Mouse (Mus musculus) intestine, embryonic 16.5 days (tissue): ENCODE measurements at regions not wholly inside any gene's neighbourhood (a gene's known extent, or its start where the extent isn't known, plus 50 kb on each side); places are given as distances from the start of the nearest gene placed in this dataset.
A peak's percentile ranks its signal among the peaks of the same experiment; 100 is the strongest.

Experiments used
- ATAC-seq: fragments of 200-750 bp; cut with Nextera tagmentation; 2 replicates; pipeline ENCODE4 v1.8.0; 2017; ENCODE audit warnings: moderate TSS enrichment, moderate library complexity
- H3K27ac ChIP-seq: fragments of 300-500 bp; sonication (generic); 2 replicates; pipeline ENCODE4 v1.5.1; 2014; ENCODE audit warnings: mild to moderate bottlenecking, low read length
- H3K27me3 ChIP-seq: fragments of 300-500 bp; sonication (generic); replicated peaks from 2 replicates; pipeline ENCODE4 v1.6.1; 2014; ENCODE audit warnings: low read length, control low read depth, mixed read lengths; ENCODE audit not compliant: control insufficient read depth, insufficient read depth
- H3K36me3 ChIP-seq: fragments of 300-500 bp; sonication (generic); 2 replicates; pipeline ENCODE4 v1.6.1; 2014; ENCODE audit warnings: low read length, control low read depth; ENCODE audit not compliant: control insufficient read depth, insufficient read depth
- H3K4me1 ChIP-seq: fragments of 300-500 bp; sonication (generic); 2 replicates; pipeline ENCODE4 v1.6.1; 2014; ENCODE audit warnings: low read length, control low read depth, mixed read lengths; ENCODE audit not compliant: control insufficient read depth, insufficient read depth
- H3K4me2 ChIP-seq: fragments of 300-500 bp; sonication (generic); 2 replicates; pipeline ENCODE4 v1.6.1; 2014; ENCODE audit warnings: low read depth, low read length, control low read depth
- H3K4me3 ChIP-seq: fragments of 300-500 bp; sonication (generic); 2 replicates; pipeline ENCODE4 v1.5.1; 2014; ENCODE audit warnings: mild to moderate bottlenecking, low read length
- H3K9ac ChIP-seq: fragments of 300-500 bp; sonication (generic); 2 replicates; pipeline ENCODE4 v1.6.1; 2014; ENCODE audit warnings: low read depth, low read length
- H3K9me3 ChIP-seq: fragments of 300-500 bp; sonication (generic); 2 replicates; pipeline ENCODE4 v1.6.1; 2016; ENCODE audit warnings: low read length, control low read depth; ENCODE audit not compliant: control insufficient read depth
- WGBS: fragments of 180-500 bp; shearing (Covaris S2); extraction: QIAGEN DNeasy Blood & Tissue Kit; methylation state at CpG from one replicate; pipeline ENCODE4 v1.1.7; 2014; 5-methylcytosine and 5-hydroxymethylcytosine counted together

DNA sequence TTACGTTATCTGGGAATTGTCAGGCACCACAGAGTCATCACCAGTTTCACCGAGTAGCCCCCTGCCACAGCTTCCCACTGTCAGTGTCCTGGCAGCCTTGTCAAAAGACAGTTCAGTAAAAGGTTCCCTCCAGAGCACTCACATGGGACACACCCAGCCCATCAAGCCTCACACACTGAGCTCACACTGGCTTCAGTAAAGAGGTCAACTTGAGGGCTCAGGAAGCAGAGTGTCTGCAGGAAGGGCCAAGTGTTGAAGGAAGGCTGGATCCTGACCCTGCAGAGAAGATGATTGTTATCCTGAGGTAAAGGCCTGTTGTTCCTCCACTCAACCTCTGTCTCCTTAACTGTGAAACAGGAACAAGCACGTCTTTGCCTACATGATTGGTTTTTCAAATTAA is 99.2 kb downstream of the Tbx19 start:
- H3K27me3 ChIP-seq = no peaks in the 10 kb centered on the region
- H3K36me3 ChIP-seq = no peaks in the 10 kb centered on the region
- no peak for ATAC-seq
- H3K4me2 ChIP-seq = no peak overlapping the region
- H3K9me3 ChIP-seq = no peaks in the 10 kb centered on the region
- H3K4me1 ChIP-seq = peaks cover 7% of the 10 kb centered on the region; the same call in 1 of the 2 replicates
- no peak overlapping the region for H3K27ac ChIP-seq
- no peak overlapping the region for H3K4me3 ChIP-seq
- no peak overlapping the region for H3K9ac ChIP-seq
- 64% methylated on average over 3 of the region's 3 CpGs for WGBS

DNA sequence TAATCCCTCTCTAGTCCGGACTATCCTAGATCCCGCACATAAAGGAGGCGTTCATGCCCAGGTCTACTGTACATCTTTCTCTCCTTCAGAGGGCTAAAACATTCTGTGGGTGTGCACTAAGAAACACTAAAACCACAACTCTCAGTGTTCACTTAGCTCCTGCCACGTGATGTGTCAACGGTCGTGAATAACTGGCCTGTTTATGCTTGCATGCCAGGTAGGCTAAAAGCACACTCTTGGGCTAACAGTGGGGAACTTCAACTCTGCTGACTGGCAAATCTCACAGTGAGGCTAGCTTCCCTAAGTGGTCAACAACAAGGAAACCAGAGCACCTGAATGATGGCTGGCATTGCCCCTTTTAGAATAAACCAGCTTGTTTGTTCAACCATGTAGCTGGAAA is 106.3 kb downstream of the Tbx19 start:
- Histone ChIP-seq H3K9ac (no peak overlapping the region), H3K4me1 (no peaks in the 10 kb centered on the region), H3K4me3 (no peak overlapping the region), H3K27me3 (no peaks in the 10 kb centered on the region), H3K27ac (no peak overlapping the region), H3K4me2 (no peak overlapping the region), H3K9me3 (no peaks in the 10 kb centered on the region), H3K36me3 (no peaks in the 10 kb centered on the region)
- 73% methylated on average over 6 of the region's 6 CpGs for WGBS
- ATAC-seq = no peak

DNA sequence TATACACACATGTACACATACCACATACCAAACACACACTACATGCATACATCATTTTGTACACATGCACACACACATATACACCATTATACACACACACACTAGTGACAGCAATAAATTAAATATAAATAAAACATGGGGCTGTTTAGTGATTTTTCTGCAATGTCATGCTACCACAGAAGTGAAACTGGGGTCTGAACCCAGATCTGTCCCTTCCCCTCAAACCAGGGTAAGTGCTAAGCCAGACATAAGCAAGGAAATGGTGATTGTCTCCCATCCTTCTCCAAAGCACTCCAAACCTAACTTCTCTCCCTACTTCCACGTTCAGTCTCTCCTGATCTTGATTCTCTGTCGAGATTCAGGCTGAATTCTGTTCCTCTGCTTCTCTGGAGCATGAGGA is 109.3 kb downstream of the Tbx19 start:
- Histone ChIP-seq H3K9ac (no peak overlapping the region), H3K9me3 (no peaks in the 10 kb centered on the region), H3K36me3 (no peaks in the 10 kb centered on the region), H3K4me3 (no peak overlapping the region), H3K27ac (no peak overlapping the region), H3K4me1 (peaks cover 7% of the 10 kb centered on the region), H3K4me2 (no peak overlapping the region), H3K27me3 (no peaks in the 10 kb centered on the region)
- 57% methylated on average over 2 of the region's 2 CpGs for WGBS
- no peak for ATAC-seq

DNA sequence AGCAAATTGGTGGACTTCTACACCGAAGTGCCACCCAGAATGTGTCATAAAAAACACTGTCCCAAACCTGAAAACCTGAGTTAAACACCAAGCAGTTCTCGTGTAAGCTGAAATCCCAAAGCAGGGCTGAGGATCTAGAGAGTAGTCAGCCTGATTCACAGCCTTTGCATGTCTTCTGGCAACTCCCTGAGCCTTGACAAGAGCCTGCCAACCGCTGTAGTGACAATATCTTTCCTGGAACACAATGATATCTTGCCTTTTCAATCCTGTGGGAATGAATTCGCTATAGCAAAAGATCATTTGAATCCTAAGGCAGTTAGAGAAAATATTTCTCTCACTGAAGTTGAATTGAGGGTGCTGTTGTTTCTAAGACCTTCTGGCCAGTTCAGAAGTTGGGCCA is 110.4 kb downstream of the Tbx19 start:
- WGBS = 83% methylated on average over 4 of the region's 4 CpGs
- H3K36me3 ChIP-seq = no peaks in the 10 kb centered on the region
- H3K4me2 ChIP-seq = no peak overlapping the region
- H3K27me3 ChIP-seq = no peaks in the 10 kb centered on the region
- no peaks in the 10 kb centered on the region for H3K9me3 ChIP-seq
- H3K4me3 ChIP-seq = no peak overlapping the region
- peaks cover 12% of the 10 kb centered on the region for H3K4me1 ChIP-seq
- H3K9ac ChIP-seq = no peak overlapping the region
- no peak for ATAC-seq
- no peak overlapping the region for H3K27ac ChIP-seq

DNA sequence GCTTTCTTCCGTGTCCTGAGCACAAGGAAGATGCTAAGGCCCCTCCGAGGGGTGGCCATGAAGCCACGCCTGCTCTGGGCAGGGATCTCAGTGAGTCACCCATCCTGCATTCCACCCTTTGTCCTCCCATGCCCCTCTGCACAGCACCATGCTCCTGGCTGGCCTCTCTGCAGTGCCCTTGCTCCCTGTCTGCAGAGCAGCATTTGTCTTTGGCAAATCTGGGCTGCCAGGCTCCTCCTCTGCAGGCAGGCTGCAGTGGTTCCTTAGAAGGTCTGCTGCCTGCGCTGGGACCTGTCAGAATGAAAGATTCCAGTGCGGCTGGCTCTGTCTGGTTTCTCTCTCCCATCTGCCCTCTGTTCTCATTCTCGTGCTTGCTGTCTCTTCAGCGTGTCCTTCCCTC is 111.3 kb upstream of the Xcl1 start:
- Histone ChIP-seq H3K4me2 (no peak overlapping the region), H3K27ac (peak overlapping the region; percentile 47), H3K27me3 (no peaks in the 10 kb centered on the region), H3K4me1 (peaks cover 12% of the 10 kb centered on the region), H3K4me3 (no peak overlapping the region), H3K9me3 (no peaks in the 10 kb centered on the region), H3K36me3 (no peaks in the 10 kb centered on the region), H3K9ac (no peak overlapping the region)
- 8% methylated on average over 7 of the region's 7 CpGs for WGBS
- ATAC-seq = peak; percentile 96

DNA sequence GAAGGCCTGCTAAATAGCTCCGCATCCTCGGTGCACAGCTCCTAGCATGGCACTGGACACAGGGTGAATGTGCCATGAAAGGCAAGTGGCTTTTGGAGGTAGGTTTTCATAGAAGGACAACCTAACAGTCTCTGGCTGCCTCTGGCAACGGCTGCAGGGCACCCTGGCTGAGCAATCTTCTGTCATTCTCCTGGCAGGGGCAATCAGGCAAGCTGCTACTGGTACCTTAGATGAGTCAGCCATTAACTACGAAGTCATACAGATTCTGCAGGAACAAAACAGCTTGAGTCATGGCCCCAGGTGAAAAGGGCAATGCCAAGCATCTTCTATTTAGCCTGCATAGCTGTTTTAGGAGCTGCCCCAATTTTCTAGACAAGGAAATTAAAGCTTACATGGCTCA is 110.7 kb upstream of the Xcl1 start:
- H3K9ac ChIP-seq = no peak overlapping the region
- no peaks in the 10 kb centered on the region for H3K27me3 ChIP-seq
- no peak overlapping the region for H3K4me3 ChIP-seq
- peaks cover 12% of the 10 kb centered on the region for H3K4me1 ChIP-seq
- no peaks in the 10 kb centered on the region for H3K36me3 ChIP-seq
- no peak overlapping the region for H3K4me2 ChIP-seq
- ATAC-seq = peak; percentile 46
- no peaks in the 10 kb centered on the region for H3K9me3 ChIP-seq
- peak overlapping the region; percentile 47 for H3K27ac ChIP-seq
- WGBS = 56% methylated on average over 4 of the region's 4 CpGs

DNA sequence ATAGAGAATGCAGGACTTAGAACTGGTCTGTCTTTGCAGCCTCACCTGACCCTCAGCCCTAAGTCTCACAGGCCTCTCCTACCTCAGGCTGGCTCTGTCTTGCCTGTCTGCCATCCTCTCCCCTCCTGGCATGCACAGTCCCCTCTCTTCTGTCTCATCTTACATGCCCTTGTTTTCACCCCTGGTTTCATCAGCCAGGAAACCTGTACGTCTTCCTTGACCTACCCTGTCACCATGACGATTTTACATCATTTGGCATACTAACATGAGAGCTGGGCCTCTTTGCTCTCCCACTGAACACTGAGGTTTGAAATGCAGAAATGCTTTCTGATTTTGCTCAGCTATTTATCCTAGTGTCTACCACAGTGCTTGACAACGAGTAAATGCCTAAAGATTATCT is 108.0 kb upstream of the Xcl1 start:
- WGBS = 56% methylated on average over 3 of the region's 3 CpGs
- H3K4me3 ChIP-seq = no peak overlapping the region
- no peak overlapping the region for H3K4me2 ChIP-seq
- H3K9me3 ChIP-seq = no peaks in the 10 kb centered on the region
- H3K9ac ChIP-seq = no peak overlapping the region
- ATAC-seq = no peak
- no peaks in the 10 kb centered on the region for H3K27me3 ChIP-seq
- no peaks in the 10 kb centered on the region for H3K36me3 ChIP-seq
- peaks cover 12% of the 10 kb centered on the region for H3K4me1 ChIP-seq
- no peak overlapping the region for H3K27ac ChIP-seq

DNA sequence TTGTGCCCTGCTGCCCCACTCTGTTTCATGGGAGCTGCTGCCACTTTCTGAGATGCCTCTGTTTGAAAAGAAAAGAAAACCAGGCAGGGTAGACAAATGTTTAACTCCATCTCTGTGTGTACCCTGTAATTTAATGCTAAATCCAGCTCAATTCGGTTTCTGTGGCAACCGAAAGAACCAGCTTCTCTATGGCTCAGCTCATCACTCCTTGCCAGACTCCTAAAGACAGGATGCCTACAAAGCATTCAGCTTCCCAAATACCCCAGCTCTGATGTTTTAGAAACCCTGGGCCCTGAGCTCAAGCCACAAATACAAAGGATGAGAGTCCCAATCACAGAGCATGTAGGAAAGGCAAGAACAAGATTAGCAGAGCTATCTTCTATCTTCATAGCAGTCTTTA is 106.8 kb upstream of the Xcl1 start:
- H3K27ac ChIP-seq = no peak overlapping the region
- no peak overlapping the region for H3K4me2 ChIP-seq
- WGBS = 61% methylated on average over 2 of the region's 2 CpGs
- ATAC-seq = no peak
- no peaks in the 10 kb centered on the region for H3K9me3 ChIP-seq
- peaks cover 12% of the 10 kb centered on the region for H3K4me1 ChIP-seq
- H3K27me3 ChIP-seq = no peaks in the 10 kb centered on the region
- H3K4me3 ChIP-seq = no peak overlapping the region
- H3K36me3 ChIP-seq = no peaks in the 10 kb centered on the region
- no peak overlapping the region for H3K9ac ChIP-seq

DNA sequence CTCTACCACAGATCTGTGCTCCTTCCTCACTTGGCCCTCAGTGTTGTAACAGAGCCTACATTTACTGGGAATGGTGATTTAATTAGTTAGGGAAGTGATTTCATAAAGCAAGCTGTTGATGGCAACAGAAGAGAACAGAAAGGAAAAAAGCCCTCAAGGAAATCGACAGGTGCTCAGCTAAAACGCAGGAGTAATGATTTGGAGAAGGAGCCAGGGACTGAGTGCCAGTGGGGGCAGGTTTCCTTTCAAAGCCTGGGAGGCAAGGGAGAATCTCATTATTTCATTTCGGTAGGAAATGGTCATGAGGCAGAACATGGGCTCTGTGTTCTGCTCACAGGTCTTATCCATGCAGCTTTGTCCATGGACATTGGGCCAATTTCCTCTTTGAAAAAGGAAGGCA is 101.3 kb upstream of the Xcl1 start:
- H3K4me3 ChIP-seq = no peak overlapping the region
- H3K27ac ChIP-seq = no peak overlapping the region
- no peak for ATAC-seq
- no peaks in the 10 kb centered on the region for H3K9me3 ChIP-seq
- H3K4me1 ChIP-seq = no peaks in the 10 kb centered on the region
- H3K4me2 ChIP-seq = no peak overlapping the region
- no peak overlapping the region for H3K9ac ChIP-seq
- H3K27me3 ChIP-seq = no peaks in the 10 kb centered on the region
- no peaks in the 10 kb centered on the region for H3K36me3 ChIP-seq
- WGBS = 67% methylated on average over 3 of the region's 3 CpGs

DNA sequence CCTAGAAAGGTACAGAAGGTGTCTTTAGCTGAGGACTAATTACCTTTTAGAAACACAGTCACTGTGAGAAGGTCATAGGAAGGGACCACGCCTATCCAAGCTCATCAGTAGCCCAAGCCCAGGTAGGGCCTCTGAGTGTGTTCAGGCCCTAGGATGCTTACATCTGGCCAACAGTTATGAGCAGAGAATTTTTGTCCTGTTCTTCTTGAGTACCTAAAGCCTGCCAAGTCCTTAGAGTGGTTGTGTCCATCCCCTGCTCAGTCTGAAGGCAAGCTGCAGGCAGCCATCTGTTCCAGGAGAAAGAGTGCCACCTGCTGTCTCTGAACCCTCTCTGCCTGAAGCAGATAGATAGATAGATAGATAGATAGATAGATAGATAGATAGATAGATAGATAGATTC is 100.3 kb upstream of the Xcl1 start:
- no peak overlapping the region for H3K27ac ChIP-seq
- peak; percentile 50; the same call in 1 of the 2 replicates for ATAC-seq
- H3K9me3 ChIP-seq = no peaks in the 10 kb centered on the region
- H3K4me2 ChIP-seq = no peak overlapping the region
- H3K9ac ChIP-seq = no peak overlapping the region
- H3K4me1 ChIP-seq = no peaks in the 10 kb centered on the region
- H3K36me3 ChIP-seq = no peaks in the 10 kb centered on the region
- H3K4me3 ChIP-seq = no peak overlapping the region
- WGBS = 86% methylated on average over 1 of the region's 1 CpGs
- H3K27me3 ChIP-seq = no peaks in the 10 kb centered on the region
